In the genomic region with DNA sequence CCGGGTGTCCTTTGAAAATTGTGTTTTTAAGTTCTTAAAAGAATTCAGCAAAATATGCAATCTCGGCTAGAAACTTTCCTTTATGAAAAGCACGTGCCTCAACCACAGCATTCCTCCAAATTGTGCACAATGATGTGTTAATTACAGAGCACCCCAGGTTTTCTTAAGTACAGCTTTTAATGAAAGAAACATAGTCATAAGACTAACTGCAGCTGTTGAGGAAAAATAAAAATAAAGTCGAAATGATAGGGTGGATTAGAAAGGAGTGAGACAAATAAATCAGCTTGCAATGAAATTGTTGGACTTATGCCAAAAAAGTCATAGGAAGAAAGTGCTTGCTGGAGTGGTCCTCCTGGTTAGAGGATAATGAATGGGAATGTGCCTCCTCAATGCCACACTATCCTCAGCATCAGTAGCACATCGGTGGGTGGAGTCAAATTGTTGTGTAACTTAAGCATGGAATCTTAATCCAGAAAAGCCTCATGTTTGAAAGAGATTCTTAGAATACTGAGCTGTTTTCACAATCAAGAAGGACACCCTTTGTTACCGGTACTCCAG, we compare ENCODE assay signal across 22 mouse cellular contexts.
DNase-seq lines count a peak whose midpoint lies in the region; ATAC-seq and TF ChIP-seq lines count a peak whose summit lies in the region.
"Had no signal": no experiment of that assay in that cellular context is flagged by ENCODE, and none has a peak within 500 bp of the region (broad histone marks: within the 10 kb centered on the region; RNA-seq: fewer than 3 reads in every experiment).

No protein-coding gene starts in this region.

- no peaks in the 10 kb centered on the region for H3K36me3 ChIP-seq in forebrain, embryonic 14.5 days (ENCODE audit: control insufficient read depth, insufficient read depth, low read length)
- no peaks in the 10 kb centered on the region for H3K36me3 ChIP-seq in forebrain, embryonic 16.5 days (ENCODE audit: control insufficient read depth, insufficient read depth)
- H3K36me3 ChIP-seq in limb, embryonic 11.5 days (ENCODE audit: control insufficient read depth, insufficient read depth, low read length), result no peaks in the 10 kb centered on the region
- no peaks in the 10 kb centered on the region for H3K36me3 ChIP-seq in limb, embryonic 10.5 days
- H3K36me3 ChIP-seq in intestine, postnatal 0 days (ENCODE audit: control insufficient read depth, insufficient read depth), result no peaks in the 10 kb centered on the region
- H3K36me3 ChIP-seq: embryonic facial prominence, embryonic 12.5 days; forebrain, embryonic 12.5 days; heart, embryonic 15.5 days; hindbrain, embryonic 13.5 days had no signal

- peak; percentile 22 for DNase-seq in forebrain, embryonic 14.5 days (ENCODE audit: low spot score)
- DNase-seq in limb, embryonic 11.5 days (ENCODE audit: low spot score), result no peak
- DNase-seq in limb, embryonic 10.5 days (ENCODE audit: low spot score), result no peak
- peak; percentile 38 for DNase-seq in Muller cell, postnatal 12 days (ENCODE audit: inconsistent ontology term)
- DNase-seq in forelimb bud, embryonic 11.5 days (ENCODE audit: low read depth, low spot score), result peak; percentile 1
- no peak for DNase-seq in ovary, adult 18-20 months (ENCODE audit: low spot score)
- DNase-seq: adrenal gland, postnatal 14 days; cerebellum, adult 2 months; cerebellum, postnatal 14 days; embryo, embryonic 11 days; gastrocnemius, postnatal 14 days; heart, adult 2 months; heart, postnatal 14 days had no signal

- H3K27ac ChIP-seq in forebrain, embryonic 14.5 days (ENCODE audit: low read depth, low read length), result no peak overlapping the region
- H3K27ac ChIP-seq in forebrain, embryonic 16.5 days (ENCODE audit: low read length), result no peak overlapping the region
- H3K27ac ChIP-seq in limb, embryonic 11.5 days (replicated peaks; ENCODE audit: low read depth, low read length), result no peak overlapping the region
- H3K27ac ChIP-seq in limb, embryonic 10.5 days, result no peak overlapping the region
- H3K27ac ChIP-seq in intestine, postnatal 0 days (ENCODE audit: low read depth, low read length), result no peak overlapping the region
- H3K27ac ChIP-seq: embryonic facial prominence, embryonic 12.5 days; forebrain, embryonic 12.5 days; heart, adult 2 months; heart, embryonic 15.5 days; hindbrain, embryonic 13.5 days had no signal

- H3K4me1 ChIP-seq in forebrain, embryonic 14.5 days (ENCODE audit: control insufficient read depth, insufficient read depth, low read length), result no peaks in the 10 kb centered on the region
- no peaks in the 10 kb centered on the region for H3K4me1 ChIP-seq in forebrain, embryonic 16.5 days (replicated peaks; ENCODE audit: control insufficient read depth, insufficient read depth, low read length)
- H3K4me1 ChIP-seq in limb, embryonic 11.5 days (ENCODE audit: control insufficient read depth, insufficient read depth, low read length), result no peaks in the 10 kb centered on the region
- no peaks in the 10 kb centered on the region for H3K4me1 ChIP-seq in limb, embryonic 10.5 days
- H3K4me1 ChIP-seq in intestine, postnatal 0 days (replicated peaks; ENCODE audit: control insufficient read depth, insufficient read depth, low read length), result no peaks in the 10 kb centered on the region
- H3K4me1 ChIP-seq: embryonic facial prominence, embryonic 12.5 days; forebrain, embryonic 12.5 days; heart, embryonic 15.5 days; hindbrain, embryonic 13.5 days had no signal

- ATAC-seq in forebrain, embryonic 14.5 days, result no peak
- no peak for ATAC-seq in forebrain, embryonic 16.5 days
- peak; percentile 35; the same call in 1 of the 2 replicates for ATAC-seq in limb, embryonic 11.5 days (ENCODE audit: insufficient number of reproducible peaks, low FRiP score, low TSS enrichment, low read depth)
- no peak for ATAC-seq in intestine, postnatal 0 days
- ATAC-seq: activated CD4-positive, CD25-positive, alpha-beta regulatory T cell, adult 4 months; Patski had no signal

- TF ChIP-seq CTCF in intestine, postnatal 0 days (IDR thresholded peaks at IDR 0.05; ENCODE audit: low read depth), result no peak

- H3K4me2 ChIP-seq in forebrain, embryonic 14.5 days (ENCODE audit: low read length), result no peak overlapping the region
- no peak overlapping the region for H3K4me2 ChIP-seq in forebrain, embryonic 16.5 days (ENCODE audit: low read length)
- H3K4me2 ChIP-seq in limb, embryonic 11.5 days (ENCODE audit: low read depth, severe bottlenecking), result no peak overlapping the region
- no peak overlapping the region for H3K4me2 ChIP-seq in intestine, postnatal 0 days (replicated peaks; ENCODE audit: low read depth)
- H3K4me2 ChIP-seq: embryonic facial prominence, embryonic 12.5 days; forebrain, embryonic 12.5 days; heart, embryonic 11.5 days; heart, embryonic 15.5 days; hindbrain, embryonic 13.5 days had no signal

- H3K4me3 ChIP-seq in forebrain, embryonic 14.5 days (ENCODE audit: low read depth, low read length), result no peak overlapping the region
- no peak overlapping the region for H3K4me3 ChIP-seq in forebrain, embryonic 16.5 days (replicated peaks; ENCODE audit: low read length)
- no peak overlapping the region for H3K4me3 ChIP-seq in limb, embryonic 11.5 days (ENCODE audit: low read depth, low read length)
- H3K4me3 ChIP-seq in limb, embryonic 10.5 days, result no peak overlapping the region
- H3K4me3 ChIP-seq in intestine, postnatal 0 days (ENCODE audit: low read depth, low read length), result no peak overlapping the region
- H3K4me3 ChIP-seq: embryonic facial prominence, embryonic 12.5 days; forebrain, embryonic 12.5 days; heart, adult 2 months; heart, embryonic 15.5 days; hindbrain, embryonic 13.5 days had no signal

- no peaks in the 10 kb centered on the region for H3K9me3 ChIP-seq in forebrain, embryonic 14.5 days (replicated peaks; ENCODE audit: control insufficient read depth, low read length)
- H3K9me3 ChIP-seq in forebrain, embryonic 16.5 days (ENCODE audit: control insufficient read depth, low read length), result no peaks in the 10 kb centered on the region
- no peaks in the 10 kb centered on the region for H3K9me3 ChIP-seq in limb, embryonic 11.5 days (ENCODE audit: control insufficient read depth, low read length)
- H3K9me3 ChIP-seq in limb, embryonic 10.5 days (replicated peaks), result no peaks in the 10 kb centered on the region
- no peaks in the 10 kb centered on the region for H3K9me3 ChIP-seq in intestine, postnatal 0 days (ENCODE audit: control insufficient read depth)
- H3K9me3 ChIP-seq: embryonic facial prominence, embryonic 12.5 days; forebrain, embryonic 12.5 days; heart, embryonic 15.5 days; hindbrain, embryonic 13.5 days had no signal

- no peak overlapping the region for H3K9ac ChIP-seq in forebrain, embryonic 14.5 days (ENCODE audit: low read length)
- no peak overlapping the region for H3K9ac ChIP-seq in forebrain, embryonic 16.5 days (replicated peaks; ENCODE audit: low read depth, low read length)
- no peak overlapping the region for H3K9ac ChIP-seq in limb, embryonic 11.5 days (ENCODE audit: low read length)
- H3K9ac ChIP-seq in intestine, postnatal 0 days (ENCODE audit: low read depth, low read length), result no peak overlapping the region
- H3K9ac ChIP-seq: embryonic facial prominence, embryonic 12.5 days; forebrain, embryonic 12.5 days; heart, embryonic 15.5 days; hindbrain, embryonic 13.5 days had no signal

- no peaks in the 10 kb centered on the region for H3K27me3 ChIP-seq in forebrain, embryonic 14.5 days (replicated peaks; ENCODE audit: control insufficient read depth, insufficient read depth, low read length)
- no peaks in the 10 kb centered on the region for H3K27me3 ChIP-seq in forebrain, embryonic 16.5 days (replicated peaks; ENCODE audit: control insufficient read depth, insufficient read depth, low read length)
- H3K27me3 ChIP-seq in limb, embryonic 11.5 days (ENCODE audit: control insufficient read depth, insufficient read depth, low read length), result no peaks in the 10 kb centered on the region
- no peaks in the 10 kb centered on the region for H3K27me3 ChIP-seq in limb, embryonic 10.5 days (ENCODE audit: low read depth, poor library complexity, severe bottlenecking)
- H3K27me3 ChIP-seq in intestine, postnatal 0 days (replicated peaks; ENCODE audit: control insufficient read depth, insufficient read depth, low read length), result no peaks in the 10 kb centered on the region
- H3K27me3 ChIP-seq: embryonic facial prominence, embryonic 12.5 days; forebrain, embryonic 12.5 days; heart, embryonic 15.5 days; hindbrain, embryonic 13.5 days; Patski had no signal

- WGBS in forebrain, embryonic 14.5 days, result 69% methylated on average over 6 of the region's 6 CpGs
- whole genome bisulfite sequencing in forebrain, embryonic 16.5 days, result 61% methylated on average over 6 of the region's 6 CpGs
- 72% methylated on average over 6 of the region's 6 CpGs for WGBS in limb, embryonic 11.5 days
- WGBS in limb, embryonic 10.5 days, result 90% methylated on average over 6 of the region's 6 CpGs
- WGBS in intestine, postnatal 0 days, result 72% methylated on average over 6 of the region's 6 CpGs

Comparison
In these comparisons a context has a peak if more than half of its experiments do, and no peak if none do; other contexts are left out.
1. DNase-seq: peak in forebrain, embryonic 14.5 days (single experiment), Muller cell, postnatal 12 days (single experiment) and forelimb bud, embryonic 11.5 days (single experiment); none in limb, embryonic 11.5 days (single experiment), limb, embryonic 10.5 days (single experiment) and ovary, adult 18-20 months (single experiment).